Mouse (Mus musculus): Measurements from ENCODE around the gene Prickle1.

DNA sequence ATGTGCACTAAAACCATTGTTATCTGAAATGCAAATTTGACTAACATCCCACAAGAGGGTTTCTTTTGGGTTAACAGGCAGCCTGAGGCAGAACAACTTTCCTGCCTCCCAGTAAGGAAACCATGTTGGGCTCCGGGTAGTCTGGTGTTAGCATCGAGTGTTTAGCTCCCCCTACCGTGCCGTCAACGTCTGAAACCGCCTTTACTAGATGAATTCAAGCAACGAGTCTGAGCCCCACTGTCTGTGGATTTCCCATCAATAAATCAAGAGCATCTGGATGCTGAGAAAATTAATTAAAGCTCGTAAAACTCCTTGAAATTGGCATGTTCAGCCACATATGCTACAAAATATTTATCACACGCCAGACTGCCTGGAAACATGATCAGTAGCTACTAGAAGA lies 15.8 kb downstream of the Prickle1 start:
- TF ChIP-seq CTCF (IDR thresholded peaks at IDR 0.05; ENCODE audit: borderline replicate concordance, insufficient read depth, low read depth, low read length) (no peak), POLR2A (IDR thresholded peaks at IDR 0.05; ENCODE audit: borderline replicate concordance, insufficient read depth, low read length) (no peak)

All from cerebellum, adult 2 months (tissue).